Mouse (Mus musculus) hindbrain, postnatal 0 days (tissue): ENCODE results near the gene Ccdc15. TPM values are rescaled to one million over a fixed set of nuclear protein-coding genes. Genes with fewer than 3 reads are reported as not detected.

ENCODE experiments used
- ATAC-seq: fragments of 200-750 bp; cut with Nextera tagmentation; 2 replicates; pipeline ENCODE4 v1.8.0; 2017; ENCODE audit warnings: mild to moderate bottlenecking, moderate TSS enrichment, moderate library complexity
- DNase-seq: peaks from one replicate; pipeline ENCODE4 v3.0.0-alpha.2; 2015; ENCODE audit warnings: low spot score
- H3K27ac ChIP-seq: fragments of 300-500 bp; sonication (generic); 2 replicates; pipeline ENCODE4 v1.5.1; 2014; ENCODE audit warnings: mild to moderate bottlenecking
- H3K27me3 ChIP-seq: fragments of 300-500 bp; sonication (generic); 2 replicates; pipeline ENCODE4 v1.6.1; 2014; ENCODE audit warnings: low read length, mixed read lengths; ENCODE audit not compliant: insufficient read depth
- H3K36me3 ChIP-seq: fragments of 300-500 bp; sonication (generic); 2 replicates; pipeline ENCODE4 v1.6.1; 2014; ENCODE audit warnings: low read length, mixed read lengths; ENCODE audit not compliant: insufficient read depth
- H3K4me1 ChIP-seq: fragments of 300-500 bp; sonication (generic); 2 replicates; pipeline ENCODE4 v1.6.1; 2014; ENCODE audit warnings: antibody characterized with exemption, low read length, mixed read lengths; ENCODE audit not compliant: insufficient read depth
- H3K4me2 ChIP-seq: fragments of 300-500 bp; sonication (generic); 2 replicates; pipeline ENCODE4 v1.6.1; 2014; ENCODE audit warnings: low read depth, mild to moderate bottlenecking, low read length, moderate library complexity, mixed read lengths
- H3K4me3 ChIP-seq: fragments of 300-500 bp; sonication (generic); 2 replicates; pipeline ENCODE4 v1.5.1; 2014; ENCODE audit warnings: low read length
- H3K9ac ChIP-seq: fragments of 300-500 bp; sonication (generic); replicated peaks from 2 replicates; pipeline ENCODE4 v1.6.1; 2014; ENCODE audit warnings: mild to moderate bottlenecking, low read length, moderate library complexity, mixed read lengths
- H3K9me3 ChIP-seq: fragments of 300-500 bp; sonication (generic); 2 replicates; pipeline ENCODE4 v1.6.1; 2016; ENCODE audit warnings: low read length, mixed read lengths
- CTCF ChIP-seq: IDR thresholded peaks from 2 replicates; pipeline ENCODE4 v1.5.1; 2016; ENCODE audit warnings: antibody characterized with exemption, control low read depth, low read depth
- WGBS: fragments of 180-500 bp; shearing (Covaris S2); extraction: QIAGEN DNeasy Blood & Tissue Kit; methylation state at CpG from one replicate; pipeline ENCODE4 v1.1.7; 2014; 5-methylcytosine and 5-hydroxymethylcytosine counted together
- polyA plus RNA-seq: library from polyadenylated mRNA; unstranded; fragments of >200 nt; fragmentation: Nextera tagmentation; extraction: Ambion mirVana; gene quantifications from 2 replicates; pipeline ENCODE4 v1.2.1, GENCODE M21; 2015
- total RNA-seq: library from RNA; depleted of rRNA; stranded (reverse); fragments of >200 nt; gene quantifications from 2 replicates; pipeline ENCODE4 v1.2.3, GENCODE M21; 2014

The Ccdc15 gene
- total and polyA plus RNA-seq, 2 experiments from 2014 or later, result 5.5 to 7.4 TPM

DNA sequence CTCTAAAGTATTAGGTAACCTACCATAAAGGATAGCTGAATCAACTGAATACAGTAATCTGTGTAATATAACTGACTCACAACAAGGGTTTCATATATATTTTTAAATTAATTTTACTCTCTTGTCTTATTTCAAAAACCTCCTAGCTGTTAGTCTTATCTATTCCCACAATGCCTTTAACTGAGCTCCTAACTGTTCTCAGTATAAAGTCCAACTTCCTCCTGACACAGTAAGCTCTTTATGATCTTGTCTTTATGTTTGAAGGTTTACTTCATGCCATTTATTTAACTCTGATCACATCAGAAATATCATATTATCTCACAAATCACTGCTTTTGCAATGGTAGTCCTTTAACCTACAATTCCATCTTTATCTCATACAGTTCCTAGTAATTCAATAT is 52.6 kb downstream of the Ccdc15 start:
- no peak overlapping the region for H3K9ac ChIP-seq
- no peak for TF ChIP-seq CTCF
- DNase-seq (no peak), ATAC-seq (no peak)
- H3K27me3 ChIP-seq, result no peaks in the 10 kb centered on the region
- no peaks in the 10 kb centered on the region for H3K9me3 ChIP-seq
- H3K4me3 ChIP-seq, result no peak overlapping the region
- H3K27ac ChIP-seq, result no peak overlapping the region
- H3K36me3 ChIP-seq, result no peaks in the 10 kb centered on the region
- H3K4me1 ChIP-seq, result no peaks in the 10 kb centered on the region
- no peak overlapping the region for H3K4me2 ChIP-seq

DNA sequence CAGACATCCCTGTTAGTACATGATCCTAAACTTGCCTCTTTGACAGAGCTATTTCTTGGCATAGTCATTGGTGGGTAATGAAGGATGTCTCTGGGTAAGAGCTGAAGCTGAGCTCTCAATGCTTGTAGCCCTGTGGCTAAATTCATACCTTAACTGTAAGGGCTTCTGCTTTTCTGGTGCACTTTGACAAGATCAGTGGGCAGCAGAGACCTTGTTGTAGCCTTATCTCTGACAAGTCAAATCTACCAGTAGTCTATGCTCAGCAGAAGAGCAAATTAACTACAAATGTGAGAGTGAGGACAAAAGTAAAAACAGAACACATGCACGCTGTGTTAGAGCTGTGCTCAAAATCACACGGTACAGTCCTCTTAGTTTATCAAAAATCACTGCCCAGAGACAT is 81.6 kb downstream of the Ccdc15 start:
- WGBS, result 83% methylated on average over 2 of the region's 2 CpGs
- no peak for ATAC-seq
- Histone ChIP-seq H3K9ac (no peak overlapping the region), H3K27ac (no peak overlapping the region), H3K36me3 (no peaks in the 10 kb centered on the region), H3K4me1 (no peaks in the 10 kb centered on the region), H3K27me3 (no peaks in the 10 kb centered on the region), H3K4me3 (no peak overlapping the region), H3K9me3 (no peaks in the 10 kb centered on the region), H3K4me2 (no peak overlapping the region)
- TF ChIP-seq CTCF, result no peak
- no peak for DNase-seq

DNA sequence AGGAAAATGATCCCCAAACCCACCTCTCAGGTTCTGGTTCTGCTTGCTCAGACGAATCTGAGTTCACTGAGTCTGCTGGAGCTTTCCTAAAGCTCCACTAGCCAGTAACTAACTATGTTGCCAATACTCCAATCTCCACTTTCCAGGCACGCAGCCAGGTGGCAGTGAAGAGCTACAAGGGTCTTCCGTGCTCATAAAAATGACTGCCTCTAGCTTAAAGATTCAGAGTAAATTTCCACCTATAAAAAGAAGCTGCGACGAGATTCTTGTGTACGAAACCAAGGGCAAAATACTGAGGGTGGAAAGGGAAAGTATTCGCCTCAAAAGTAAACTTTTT is 92.4 kb downstream of the Ccdc15 start:
- H3K27me3 ChIP-seq, result 0 out of 2 replicates have a peak, but pooled peaks cover 3% of the 10 kb centered on the region
- WGBS, result 30% methylated on average over 7 of the region's 7 CpGs
- no peaks in the 10 kb centered on the region for H3K9me3 ChIP-seq
- ATAC-seq, result peak; percentile 76
- DNase-seq, result peak; percentile 90
- no peaks in the 10 kb centered on the region for H3K4me1 ChIP-seq
- peak; percentile 87 for TF ChIP-seq CTCF
- H3K36me3 ChIP-seq, result no peaks in the 10 kb centered on the region
- H3K4me3 ChIP-seq, result peak overlapping the region; percentile 41
- peak overlapping the region; percentile 42; the same call in 1 of the 2 replicates for H3K9ac ChIP-seq
- H3K4me2 ChIP-seq, result peak overlapping the region; percentile 82
- H3K27ac ChIP-seq, result no peak overlapping the region

DNA sequence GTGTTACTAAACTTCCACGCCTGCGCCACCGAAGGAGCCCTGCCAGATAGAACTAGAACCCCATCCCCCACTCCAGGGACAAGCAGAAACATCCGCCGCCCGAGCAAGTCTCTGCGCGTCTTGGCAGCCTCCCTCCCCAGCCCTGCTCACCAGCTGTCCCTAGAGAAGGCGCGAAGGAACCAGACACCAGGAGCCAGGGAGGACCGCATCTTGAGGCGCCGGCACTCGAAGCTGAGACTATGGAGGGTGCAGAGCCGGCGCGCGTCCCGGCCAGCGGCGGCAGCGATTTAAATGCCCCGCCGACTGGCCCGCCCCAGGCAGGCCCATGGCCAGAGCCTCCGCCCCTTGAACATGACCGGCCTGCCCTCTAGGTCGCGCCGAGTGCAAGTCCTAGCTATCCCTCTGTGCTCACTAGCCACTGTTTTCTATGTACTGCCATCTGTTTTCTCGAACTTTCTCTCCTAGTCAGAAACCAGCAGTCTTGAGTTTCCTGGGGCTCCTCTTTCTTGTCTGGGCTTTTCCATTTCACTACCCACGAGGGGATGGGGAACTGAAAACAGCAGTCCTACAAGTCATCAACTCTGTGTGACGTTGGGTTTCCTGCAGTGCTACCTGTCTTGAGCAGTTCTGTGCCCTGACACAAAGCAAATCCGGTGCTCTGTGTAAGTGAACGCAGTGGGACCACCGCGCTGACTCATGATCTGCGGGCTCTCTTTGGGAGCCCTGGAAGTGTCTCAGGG is 92.9 kb downstream of the Ccdc15 start, which contains the start of gene Slc37a2:
TSS of gene Slc37a2 (minus strand) at position 590 of the 740 bp plus-strand sequence.
- H3K4me2 ChIP-seq, result peak within 1 kb of the TSS; percentile 82
- H3K27ac ChIP-seq, result no peak within 1 kb of the TSS
- H3K36me3 ChIP-seq, result no peaks in the 10 kb centered on the region
- 3% methylated on average over 38 of the region's 38 CpGs for WGBS
- no peaks in the 10 kb centered on the region for H3K4me1 ChIP-seq
- 0 out of 2 replicates have a peak, but pooled peaks cover 3% of the 10 kb centered on the region for H3K27me3 ChIP-seq
- ATAC-seq, result peak; percentile 82
- no peaks in the 10 kb centered on the region for H3K9me3 ChIP-seq
- peak within 1 kb of the TSS; percentile 41 for H3K4me3 ChIP-seq
- no peak for TF ChIP-seq CTCF
- peak; percentile 68 for DNase-seq
- H3K9ac ChIP-seq, result peak within 1 kb of the TSS; percentile 42

DNA sequence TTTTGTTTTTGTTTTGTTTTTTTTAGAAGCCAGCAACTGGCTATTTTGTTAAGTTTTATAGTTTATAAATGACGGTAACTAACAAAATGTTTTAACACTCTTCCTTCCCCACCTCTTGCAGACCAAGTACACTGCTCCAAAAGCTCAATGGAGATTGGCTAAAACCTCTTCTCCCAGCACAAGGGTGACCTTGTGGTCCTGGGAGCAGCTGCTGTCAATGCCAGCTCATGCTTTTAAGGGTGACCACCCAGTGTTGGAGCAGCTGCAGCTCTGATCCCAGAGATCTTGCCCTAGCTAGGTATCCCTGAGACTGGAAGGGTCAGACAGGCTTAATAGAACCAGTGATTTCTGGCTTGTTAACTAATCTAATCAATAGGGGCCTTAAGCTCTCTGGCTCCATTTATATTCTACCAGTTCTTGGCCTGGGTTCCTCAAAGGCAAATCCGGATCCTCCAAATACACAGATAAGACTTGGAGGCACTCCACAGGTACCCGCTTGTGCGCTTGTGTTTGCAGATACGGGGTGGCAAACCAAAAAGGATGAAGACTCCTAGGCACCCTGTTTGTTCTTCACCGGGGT is 93.6 kb downstream of the Ccdc15 start:
- Histone ChIP-seq H3K9me3 (no peaks in the 10 kb centered on the region), H3K27ac (no peak overlapping the region), H3K36me3 (no peaks in the 10 kb centered on the region), H3K9ac (peak overlapping the region; percentile 42; the same call in 1 of the 2 replicates), H3K27me3 (0 out of 2 replicates have a peak, but pooled peaks cover 3% of the 10 kb centered on the region), H3K4me1 (no peaks in the 10 kb centered on the region), H3K4me3 (peak overlapping the region; percentile 41), H3K4me2 (peak overlapping the region; percentile 82)
- 0 out of 2 replicates have a peak, but pooled peaks have one; percentile 14 for ATAC-seq
- no peak for TF ChIP-seq CTCF
- DNase-seq, result no peak
- WGBS, result 29% methylated on average over 6 of the region's 6 CpGs

DNA sequence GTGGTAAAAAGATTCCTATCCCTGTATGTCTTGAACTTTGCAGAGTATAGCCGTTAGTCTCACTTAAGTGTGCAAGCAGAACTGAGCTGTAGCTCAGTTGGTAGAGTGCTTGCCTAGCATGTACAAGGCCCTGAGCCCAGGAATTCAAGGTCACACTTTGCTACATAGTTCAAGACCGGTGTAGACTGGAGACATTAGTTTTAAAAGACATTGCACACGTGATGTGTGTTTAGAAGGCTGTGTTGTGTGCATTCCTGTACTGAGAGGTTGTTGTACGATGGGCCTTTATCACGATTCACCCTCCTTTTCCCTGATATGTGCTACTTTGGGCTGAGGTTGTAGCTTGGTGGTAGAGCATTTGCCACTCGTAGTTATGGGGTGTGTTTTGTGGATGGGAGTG is 97.6 kb downstream of the Ccdc15 start:
- no peak for DNase-seq
- ATAC-seq, result no peak
- Histone ChIP-seq H3K4me1 (no peaks in the 10 kb centered on the region), H3K27me3 (0 out of 2 replicates have a peak, but pooled peaks cover 3% of the 10 kb centered on the region), H3K4me2 (no peak overlapping the region), H3K9ac (no peak overlapping the region), H3K27ac (no peak overlapping the region), H3K9me3 (no peaks in the 10 kb centered on the region), H3K36me3 (no peaks in the 10 kb centered on the region), H3K4me3 (no peak overlapping the region)
- no peak for TF ChIP-seq CTCF
- WGBS, result 89% methylated on average over 6 of the region's 6 CpGs

DNA sequence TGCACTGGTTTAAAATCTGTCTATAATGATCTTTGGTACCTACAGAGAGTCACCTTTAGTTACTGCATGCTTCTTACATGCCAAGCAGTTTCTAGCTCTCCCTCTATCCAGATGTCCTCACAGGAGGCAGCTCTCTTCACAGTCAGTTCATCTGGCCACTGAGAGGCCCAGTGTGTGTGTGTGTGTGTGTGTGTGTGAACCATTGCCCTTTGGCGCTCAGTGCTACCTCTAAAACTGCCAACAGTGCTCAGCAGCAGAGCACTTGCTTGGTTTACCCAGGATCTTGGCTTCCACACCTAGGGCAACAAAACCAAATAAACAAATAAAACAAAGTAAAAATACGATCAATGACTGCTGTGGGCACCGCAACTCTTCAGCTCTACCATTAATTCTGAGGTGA is 98.3 kb downstream of the Ccdc15 start:
- Histone ChIP-seq H3K27ac (no peak overlapping the region), H3K4me3 (no peak overlapping the region), H3K27me3 (0 out of 2 replicates have a peak, but pooled peaks cover 3% of the 10 kb centered on the region), H3K4me1 (no peaks in the 10 kb centered on the region), H3K4me2 (no peak overlapping the region), H3K9me3 (no peaks in the 10 kb centered on the region), H3K36me3 (no peaks in the 10 kb centered on the region), H3K9ac (no peak overlapping the region)
- TF ChIP-seq CTCF, result no peak
- no peak for ATAC-seq
- 87% methylated on average over 3 of the region's 3 CpGs for whole genome bisulfite sequencing
- no peak for DNase-seq
